Mouse (Mus musculus): ENCODE measurements around the gene Il21r. TPM values are rescaled to one million over a fixed set of nuclear protein-coding genes. Genes with fewer than 3 reads are reported as not detected.

The Il21r gene
- polyA plus RNA-seq, 1 experiment from 2014 or later: 0.35 TPM

DNA sequence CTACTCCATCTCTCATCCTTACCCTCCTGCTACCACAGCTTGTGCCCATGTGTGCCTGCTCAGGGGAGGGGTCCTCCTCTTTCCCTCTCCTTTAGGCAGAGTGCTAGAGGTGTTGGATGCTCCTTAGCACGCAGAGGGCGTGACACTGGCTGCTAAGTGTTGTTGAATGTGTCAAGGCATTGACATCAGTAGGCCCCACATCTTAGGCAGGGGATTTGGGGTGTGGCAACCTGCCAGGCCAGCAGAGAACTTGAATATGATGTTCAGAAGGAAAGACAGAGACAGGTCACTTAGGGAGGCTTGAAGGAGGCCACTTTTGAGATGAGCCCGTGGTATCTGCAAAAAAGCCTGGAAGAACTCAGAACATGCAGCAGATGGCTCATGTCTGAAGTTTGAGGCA, 25.1 kb upstream of the Il21r start:
- Histone ChIP-seq H3K9me3 (no peaks in the 10 kb centered on the region), H3K4me1 (peaks cover 17% of the 10 kb centered on the region), H3K27ac (replicated peaks) (no peak overlapping the region), H3K36me3 (replicated peaks) (no peaks in the 10 kb centered on the region), H3K27me3 (replicated peaks; ENCODE audit: low read depth, poor library complexity, severe bottlenecking) (peaks cover 27% of the 10 kb centered on the region), H3K4me3 (no peak overlapping the region)
- DNase-seq (ENCODE audit: low spot score): no peak
- 83% methylated on average over 3 of the region's 3 CpGs for whole genome bisulfite sequencing

DNA sequence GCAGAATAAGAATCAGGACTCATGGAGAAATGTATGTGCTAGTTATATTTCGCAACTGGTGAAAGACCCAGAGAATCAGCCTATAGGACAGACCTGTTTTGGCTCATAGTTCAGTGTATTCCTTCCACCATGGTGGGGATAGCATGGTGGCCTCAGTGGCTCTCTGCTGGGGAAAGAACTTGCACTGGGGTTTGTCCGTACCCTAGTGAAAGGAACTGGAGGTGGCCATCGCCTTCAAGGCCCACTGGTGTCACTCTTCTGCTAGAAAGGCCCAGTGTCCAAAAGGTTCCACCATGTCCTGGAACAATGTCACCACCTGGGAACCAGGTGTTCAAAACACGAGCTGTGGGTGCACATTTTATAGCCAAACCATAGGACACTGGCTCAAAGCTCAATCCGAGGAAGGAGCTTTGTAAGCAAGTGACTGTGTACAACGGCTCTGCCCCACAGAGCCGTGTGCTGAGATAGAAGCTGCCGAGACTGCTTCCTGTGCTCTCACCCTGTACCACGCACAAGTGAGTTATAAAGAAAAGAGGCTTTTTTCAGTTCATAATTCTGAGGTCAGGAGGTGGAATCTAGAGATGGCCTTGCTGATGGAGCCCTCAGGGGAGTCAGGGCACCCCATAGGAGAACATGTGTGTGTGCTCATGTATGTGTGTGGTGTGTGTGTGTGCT, 23.5 kb upstream of the Il21r start:
- 87% methylated on average over 9 of the region's 9 CpGs for WGBS
- DNase-seq (ENCODE audit: low spot score): no peak
- peaks cover 30% of the 10 kb centered on the region for H3K27me3 ChIP-seq (replicated peaks; ENCODE audit: low read depth, poor library complexity, severe bottlenecking)
- H3K4me1 ChIP-seq: peaks cover 17% of the 10 kb centered on the region
- H3K4me3 ChIP-seq: no peak overlapping the region
- no peak overlapping the region for H3K27ac ChIP-seq (replicated peaks)
- H3K9me3 ChIP-seq: no peaks in the 10 kb centered on the region
- H3K36me3 ChIP-seq (replicated peaks): no peaks in the 10 kb centered on the region

DNA sequence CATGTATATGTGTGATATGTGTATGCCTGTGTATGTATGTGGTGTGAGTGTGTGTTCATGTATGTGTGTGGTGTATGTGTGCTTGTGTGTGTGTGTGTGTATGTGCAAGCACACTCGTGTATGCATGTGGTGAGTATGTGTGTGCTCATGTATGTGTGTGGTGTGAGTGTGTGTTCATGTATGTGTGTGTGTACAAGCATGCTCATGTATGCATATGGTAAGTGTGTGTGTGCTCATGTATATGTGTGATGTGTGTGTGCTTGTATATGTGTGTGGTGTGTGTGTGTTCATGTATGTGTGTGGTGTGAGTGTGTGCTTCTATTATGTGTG, 23.0 kb upstream of the Il21r start:
- Histone ChIP-seq H3K27ac (replicated peaks) (no peak overlapping the region), H3K27me3 (replicated peaks; ENCODE audit: low read depth, poor library complexity, severe bottlenecking) (peaks cover 30% of the 10 kb centered on the region), H3K4me3 (no peak overlapping the region), H3K9me3 (no peaks in the 10 kb centered on the region), H3K4me1 (peaks cover 12% of the 10 kb centered on the region), H3K36me3 (replicated peaks) (no peaks in the 10 kb centered on the region)
- DNase-seq (ENCODE audit: low spot score): no peak
- WGBS: 93% methylated on average over 1 of the region's 1 CpGs

DNA sequence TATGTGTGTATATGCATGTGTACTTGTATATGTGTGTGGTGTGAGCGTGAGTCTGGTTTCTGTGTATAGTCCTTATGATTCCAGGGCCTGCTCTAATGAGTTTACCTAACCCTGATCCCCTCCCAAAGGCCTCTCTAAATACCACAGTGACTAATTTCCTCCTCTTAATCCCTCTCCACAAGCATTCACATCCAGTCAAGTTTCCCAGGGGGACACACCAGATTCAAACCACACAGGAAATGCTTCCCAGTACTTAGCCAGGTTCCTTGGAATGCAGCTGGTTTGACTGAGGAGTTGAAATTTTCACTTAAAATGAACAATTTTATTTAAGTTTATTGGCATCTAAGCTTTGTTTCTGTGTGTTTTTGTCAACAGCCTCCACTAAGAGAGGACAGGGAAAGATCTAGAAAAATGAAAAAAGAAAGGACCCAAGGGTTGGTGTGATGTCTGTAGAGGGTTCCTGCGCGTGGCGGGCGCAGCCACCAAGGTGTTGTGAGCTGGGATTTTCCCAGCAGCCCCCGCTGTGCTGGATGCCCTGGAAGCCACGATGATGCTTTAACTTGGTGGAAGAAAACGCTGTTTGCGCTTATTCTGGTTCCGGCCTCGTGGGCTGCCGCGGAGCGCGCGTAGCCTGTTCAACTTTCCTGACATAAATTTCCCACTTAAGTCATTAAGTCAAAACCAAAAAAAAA, 22.5 kb upstream of the Il21r start:
- Histone ChIP-seq H3K9me3 (no peaks in the 10 kb centered on the region), H3K27me3 (replicated peaks; ENCODE audit: low read depth, poor library complexity, severe bottlenecking) (peaks cover 30% of the 10 kb centered on the region), H3K4me3 (peak overlapping the region; percentile 59), H3K36me3 (replicated peaks) (no peaks in the 10 kb centered on the region), H3K4me1 (peaks cover 11% of the 10 kb centered on the region), H3K27ac (replicated peaks) (0 out of 2 replicates have a peak overlapping the region, but pooled peaks have one; percentile 48)
- no peak for DNase-seq (ENCODE audit: low spot score)
- WGBS: 8% methylated on average over 16 of the region's 16 CpGs

DNA sequence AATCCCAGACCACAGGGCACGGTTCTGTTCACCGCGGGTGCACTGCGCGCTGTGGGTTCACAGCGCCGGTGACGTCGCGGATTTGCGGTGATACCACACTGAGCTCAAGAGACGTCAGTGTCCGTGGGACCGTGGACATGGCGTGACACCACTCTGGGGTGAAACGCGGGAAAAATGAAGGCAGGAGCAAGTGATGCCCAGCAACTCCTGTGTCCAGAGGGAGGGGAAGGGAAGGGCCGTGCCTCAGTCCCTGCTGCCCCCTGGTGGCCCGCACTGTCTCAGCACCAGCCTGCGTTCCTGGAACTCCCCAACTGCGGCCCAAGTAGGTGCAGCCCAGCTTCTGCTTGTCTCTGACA, 21.9 kb upstream of the Il21r start:
- 4% methylated on average over 21 of the region's 21 CpGs for WGBS
- H3K27me3 ChIP-seq (replicated peaks; ENCODE audit: low read depth, poor library complexity, severe bottlenecking): peaks cover 30% of the 10 kb centered on the region
- H3K27ac ChIP-seq (replicated peaks): 0 out of 2 replicates have a peak overlapping the region, but pooled peaks have one; percentile 48
- H3K4me1 ChIP-seq: peaks cover 11% of the 10 kb centered on the region
- peaks cover 2% of the 10 kb centered on the region; the same call in 1 of the 2 replicates for H3K9me3 ChIP-seq
- peak overlapping the region; percentile 59 for H3K4me3 ChIP-seq
- no peaks in the 10 kb centered on the region for H3K36me3 ChIP-seq (replicated peaks)
- DNase-seq (ENCODE audit: low spot score): peak; percentile 91

DNA sequence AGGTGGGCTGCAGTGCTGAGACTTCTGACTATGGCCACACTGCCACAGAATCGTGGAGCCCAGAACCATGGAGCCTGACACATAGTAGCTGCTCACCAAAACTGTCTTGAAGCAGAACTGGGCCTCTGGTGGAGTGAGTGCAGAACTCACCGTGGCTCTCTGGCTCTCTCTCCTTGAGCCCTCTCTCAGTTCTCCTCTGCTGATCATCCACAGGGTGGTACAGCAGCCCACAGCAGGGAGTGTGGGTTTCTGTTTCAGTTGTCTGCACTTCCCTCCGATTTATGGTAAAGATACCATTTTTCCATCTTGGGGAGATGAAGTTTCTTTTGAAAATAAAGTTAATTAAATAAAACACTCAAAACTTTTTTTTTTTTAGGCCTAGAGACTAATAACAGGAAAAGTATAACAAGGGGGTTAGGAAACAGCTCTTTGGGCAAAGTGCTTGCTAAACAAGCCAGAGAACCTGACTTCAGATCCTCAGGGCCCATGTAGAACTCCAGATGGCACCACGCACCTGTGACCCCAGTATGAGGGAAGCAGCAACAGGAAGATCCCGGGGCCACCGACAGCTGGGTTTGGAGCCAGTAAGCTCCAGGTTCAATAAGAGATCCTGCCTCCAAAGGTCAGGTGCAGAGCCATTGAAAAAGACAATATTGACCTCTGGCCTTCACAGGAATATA, 19.8 kb upstream of the Il21r start:
- Histone ChIP-seq H3K4me3 (no peak overlapping the region), H3K27me3 (replicated peaks; ENCODE audit: low read depth, poor library complexity, severe bottlenecking) (peaks cover 28% of the 10 kb centered on the region), H3K4me1 (peaks cover 11% of the 10 kb centered on the region), H3K36me3 (replicated peaks) (no peaks in the 10 kb centered on the region), H3K9me3 (peaks cover 5% of the 10 kb centered on the region; the same call in 1 of the 2 replicates), H3K27ac (replicated peaks) (no peak overlapping the region)
- WGBS: 74% methylated on average over 6 of the region's 6 CpGs
- DNase-seq (ENCODE audit: low spot score): no peak

DNA sequence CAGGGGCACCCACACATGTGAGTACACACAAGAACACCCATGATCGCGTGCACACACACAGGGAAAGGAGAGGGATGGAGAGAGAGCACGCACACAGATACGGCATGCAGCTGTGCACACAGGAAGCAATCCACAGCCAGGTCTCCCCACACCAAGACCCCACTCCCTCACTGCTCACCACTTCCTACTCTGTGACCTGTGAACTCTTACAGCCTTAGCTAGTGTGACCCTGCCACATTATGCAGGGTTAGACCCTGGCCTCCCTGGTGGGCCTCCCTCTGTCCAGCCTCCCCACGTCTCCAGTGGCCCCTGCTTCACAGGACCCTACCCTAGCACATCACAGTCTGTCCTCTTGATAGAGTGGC, 19.2 kb upstream of the Il21r start:
- DNase-seq (ENCODE audit: low spot score): no peak
- Histone ChIP-seq H3K27me3 (replicated peaks; ENCODE audit: low read depth, poor library complexity, severe bottlenecking) (peaks cover 23% of the 10 kb centered on the region), H3K4me1 (peaks cover 11% of the 10 kb centered on the region), H3K4me3 (no peak overlapping the region), H3K27ac (replicated peaks) (no peak overlapping the region), H3K36me3 (replicated peaks) (no peaks in the 10 kb centered on the region), H3K9me3 (peaks cover 5% of the 10 kb centered on the region; the same call in 1 of the 2 replicates)
- 87% methylated on average over 5 of the region's 5 CpGs for WGBS

DNA sequence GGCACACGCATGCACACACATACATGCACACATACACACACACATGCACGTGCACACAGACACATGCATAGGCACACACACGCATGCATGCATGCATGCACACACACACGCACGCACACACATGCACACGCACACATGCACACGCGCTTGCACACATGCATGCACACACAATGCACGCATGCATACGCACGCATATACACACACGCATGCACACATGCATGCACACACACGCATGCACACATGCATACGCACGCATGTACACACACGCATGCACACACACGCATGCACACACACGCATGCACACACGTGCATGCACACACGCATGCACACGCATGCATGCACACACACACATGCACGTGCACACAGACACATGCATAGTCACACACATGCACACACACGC, 16.9 kb upstream of the Il21r start:
- H3K4me1 ChIP-seq: peaks cover 2% of the 10 kb centered on the region; the same call in 1 of the 2 replicates
- no peak overlapping the region for H3K4me3 ChIP-seq
- no peak for DNase-seq (ENCODE audit: low spot score)
- peaks cover 5% of the 10 kb centered on the region; the same call in 1 of the 2 replicates for H3K9me3 ChIP-seq
- no peaks in the 10 kb centered on the region for H3K36me3 ChIP-seq (replicated peaks)
- H3K27me3 ChIP-seq (replicated peaks; ENCODE audit: low read depth, poor library complexity, severe bottlenecking): peaks cover 16% of the 10 kb centered on the region
- 97% methylated on average over 23 of the region's 23 CpGs for WGBS
- H3K27ac ChIP-seq (replicated peaks): no peak overlapping the region

DNA sequence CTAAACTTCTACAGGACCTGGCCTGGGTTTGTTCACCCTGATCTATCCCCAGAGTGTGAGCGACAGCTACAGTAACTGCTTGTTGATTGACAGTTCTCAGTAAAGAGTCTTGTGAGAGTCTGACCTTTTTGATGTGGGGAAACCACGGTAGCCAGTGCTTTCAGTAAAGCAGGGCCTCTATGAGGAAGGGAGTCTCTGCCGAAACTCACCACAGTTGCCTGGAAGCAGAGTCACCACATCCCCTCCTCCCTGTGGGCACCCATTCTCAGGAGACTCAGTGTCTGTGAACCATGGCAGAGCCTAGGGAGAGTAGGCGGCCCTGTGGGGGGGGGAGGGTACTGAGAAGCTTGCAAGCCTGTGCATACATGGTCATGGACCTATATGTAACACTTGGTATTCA, 14.5 kb upstream of the Il21r start:
- 85% methylated on average over 4 of the region's 4 CpGs for WGBS
- Histone ChIP-seq H3K4me1 (no peaks in the 10 kb centered on the region), H3K27ac (replicated peaks) (no peak overlapping the region), H3K4me3 (no peak overlapping the region), H3K36me3 (replicated peaks) (no peaks in the 10 kb centered on the region), H3K27me3 (replicated peaks; ENCODE audit: low read depth, poor library complexity, severe bottlenecking) (no peaks in the 10 kb centered on the region), H3K9me3 (peaks cover 5% of the 10 kb centered on the region; the same call in 1 of the 2 replicates)
- DNase-seq (ENCODE audit: low spot score): no peak

DNA sequence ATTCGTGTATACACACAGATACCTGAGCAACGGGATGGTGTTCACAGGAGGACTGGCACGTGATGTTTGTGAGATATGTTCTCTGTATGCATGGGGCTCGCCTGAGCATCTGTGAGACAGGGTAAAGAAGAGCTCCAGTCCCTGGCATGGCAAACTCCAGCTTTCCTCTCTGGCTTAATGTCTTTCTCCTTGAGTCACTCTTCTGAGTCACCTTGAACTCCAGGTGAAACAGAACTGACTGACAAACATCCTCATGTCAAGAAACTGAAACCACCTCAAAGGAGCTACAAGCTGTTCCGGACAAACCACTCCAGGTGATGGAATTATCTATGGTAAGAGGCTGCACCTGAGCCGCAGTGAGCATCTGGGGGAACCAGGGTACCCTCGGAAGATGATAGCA, 13.3 kb upstream of the Il21r start:
- DNase-seq (ENCODE audit: low spot score): no peak
- WGBS: 89% methylated on average over 7 of the region's 7 CpGs
- H3K27ac ChIP-seq (replicated peaks): no peak overlapping the region
- no peaks in the 10 kb centered on the region for H3K4me1 ChIP-seq
- peaks cover 5% of the 10 kb centered on the region; the same call in 1 of the 2 replicates for H3K9me3 ChIP-seq
- H3K36me3 ChIP-seq (replicated peaks): no peaks in the 10 kb centered on the region
- no peak overlapping the region for H3K4me3 ChIP-seq
- H3K27me3 ChIP-seq (replicated peaks; ENCODE audit: low read depth, poor library complexity, severe bottlenecking): no peaks in the 10 kb centered on the region

DNA sequence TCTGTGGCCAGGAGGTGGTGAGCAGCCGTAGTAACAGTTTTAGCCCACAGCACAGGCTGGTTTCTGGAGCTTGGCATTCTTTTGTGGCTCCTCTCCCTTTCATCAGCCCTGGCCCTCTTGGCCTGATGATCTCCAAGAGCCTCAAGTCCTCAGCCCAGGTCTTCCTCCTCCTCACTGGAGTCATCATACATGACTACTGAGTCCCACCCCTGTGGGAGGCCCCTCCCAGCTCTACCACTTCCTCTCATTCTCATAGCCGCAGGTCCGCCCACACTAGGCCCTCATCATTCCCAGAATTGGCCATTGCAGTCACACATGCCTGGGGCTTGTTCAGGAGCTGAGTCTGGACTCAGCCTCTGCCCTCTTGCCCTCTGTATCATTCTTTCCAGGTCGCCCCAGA, 9.4 kb upstream of the Il21r start:
- H3K9me3 ChIP-seq: no peaks in the 10 kb centered on the region
- no peak overlapping the region for H3K4me3 ChIP-seq
- H3K4me1 ChIP-seq: no peaks in the 10 kb centered on the region
- no peaks in the 10 kb centered on the region for H3K27me3 ChIP-seq (replicated peaks; ENCODE audit: low read depth, poor library complexity, severe bottlenecking)
- H3K36me3 ChIP-seq (replicated peaks): no peaks in the 10 kb centered on the region
- WGBS: 83% methylated on average over 4 of the region's 4 CpGs
- H3K27ac ChIP-seq (replicated peaks): no peak overlapping the region
- DNase-seq (ENCODE audit: low spot score): no peak

DNA sequence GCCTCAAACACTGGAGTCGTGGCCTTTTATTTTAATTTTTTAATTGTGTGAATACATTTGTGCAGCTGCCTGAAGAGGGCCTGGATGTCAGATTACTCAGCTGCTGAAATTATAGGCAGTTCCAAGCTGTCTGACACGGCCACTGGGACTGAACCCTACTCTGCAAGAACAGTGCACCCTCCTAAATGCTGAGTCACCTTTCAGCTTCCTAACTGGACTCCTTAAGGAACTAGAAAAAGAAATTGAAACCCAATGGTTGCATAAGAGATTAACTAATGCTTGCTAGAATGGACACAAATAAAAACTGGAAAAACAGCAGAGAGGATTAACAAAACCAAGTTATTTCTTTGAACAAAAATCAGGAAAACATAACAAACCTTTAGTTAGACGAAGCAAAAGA, 6.8 kb upstream of the Il21r start:
- Histone ChIP-seq H3K27ac (replicated peaks) (no peak overlapping the region), H3K27me3 (replicated peaks; ENCODE audit: low read depth, poor library complexity, severe bottlenecking) (no peaks in the 10 kb centered on the region), H3K4me1 (peaks cover 8% of the 10 kb centered on the region; the same call in 1 of the 2 replicates), H3K36me3 (replicated peaks) (no peaks in the 10 kb centered on the region), H3K4me3 (no peak overlapping the region), H3K9me3 (no peaks in the 10 kb centered on the region)
- DNase-seq (ENCODE audit: low spot score): no peak
- WGBS: 69% methylated on average over 3 of the region's 3 CpGs

DNA sequence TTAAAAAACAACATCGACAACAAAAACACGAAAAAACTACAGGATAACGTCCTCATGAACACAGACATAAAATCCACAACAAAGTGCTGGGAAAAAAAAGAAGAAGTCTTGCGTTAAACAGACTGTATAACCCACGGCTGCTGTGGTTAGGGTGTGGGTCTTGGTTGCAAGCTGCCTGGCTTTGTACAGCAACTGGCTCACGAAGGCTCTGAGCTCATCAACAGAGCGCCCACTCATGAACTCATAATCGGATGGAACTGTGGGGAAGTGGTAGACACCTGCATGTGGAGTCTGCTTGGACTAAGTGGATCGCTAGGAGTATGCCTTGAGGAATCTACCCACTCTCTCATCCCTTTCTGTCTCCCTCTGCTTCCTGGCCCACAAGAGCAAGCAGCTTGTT, 6.1 kb upstream of the Il21r start:
- WGBS: 92% methylated on average over 9 of the region's 9 CpGs
- DNase-seq (ENCODE audit: low spot score): no peak
- no peaks in the 10 kb centered on the region for H3K36me3 ChIP-seq (replicated peaks)
- no peaks in the 10 kb centered on the region for H3K9me3 ChIP-seq
- H3K27me3 ChIP-seq (replicated peaks; ENCODE audit: low read depth, poor library complexity, severe bottlenecking): no peaks in the 10 kb centered on the region
- peaks cover 13% of the 10 kb centered on the region; the same call in 1 of the 2 replicates for H3K4me1 ChIP-seq
- H3K27ac ChIP-seq (replicated peaks): no peak overlapping the region
- no peak overlapping the region for H3K4me3 ChIP-seq

All from embryonic facial prominence, embryonic 10.5 days (tissue).